Mouse (Mus musculus) left cerebral cortex, postnatal 4 days (tissue): ENCODE data around the gene Rnf2. TPM values are rescaled to one million over a fixed set of nuclear protein-coding genes. Genes with fewer than 3 reads are reported as not detected.

Source experiments
- DNase-seq: peaks from one replicate; pipeline ENCODE4 v3.0.0-alpha.2; 2022
- intact Hi-C: fragments of 180-260 bp; cut with DNase I; formaldehyde crosslinking; loops from one replicate; pipeline ENCODE4 v1.15.1; 2025
- total RNA-seq, 2 experiments: library from RNA; stranded (reverse); gene quantifications; 2 replicates each; pipeline ENCODE4 v1.2.3; 2021

Gene Rnf2
- 10 to 100 TPM; 62.9 to 79.5 TPM for total RNA-seq

GRCm38 (mm10) chr1:151500531-151501361, at the start of gene Rnf2:
Gene Rnf2 (minus strand): TSS chr1:151500955.
- intact Hi-C loops, result no loop called here
- DNase-seq, result peak; percentile 96

DNA sequence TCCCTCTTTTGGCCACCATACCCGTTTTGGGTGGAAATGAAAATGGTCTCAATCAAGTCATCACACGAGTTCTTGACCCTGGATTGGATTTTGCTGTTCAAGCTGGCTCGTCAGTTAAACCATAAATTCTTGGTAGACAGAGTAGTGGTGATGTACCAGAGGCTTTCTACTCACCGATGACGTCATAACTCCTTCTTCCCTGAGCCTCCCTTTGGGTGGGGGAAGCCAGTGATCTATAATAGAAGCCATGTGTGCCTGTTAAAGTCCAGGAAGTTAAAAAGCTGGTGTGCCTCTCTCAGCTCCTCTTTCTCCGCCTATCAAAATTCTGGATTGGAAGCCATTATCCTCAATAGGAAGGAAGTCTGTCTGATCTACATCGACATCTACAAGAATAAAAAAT, 49.0 kb upstream of the Rnf2 start:
- intact Hi-C loops, result no loop called here
- no peak for DNase-seq

- no peak for DNase-seq
- intact Hi-C loops, result no loop called here
These were observed 48.3 kb upstream of the Rnf2 start for GRCm38 (mm10) chr1:151548896-151549610.

DNA sequence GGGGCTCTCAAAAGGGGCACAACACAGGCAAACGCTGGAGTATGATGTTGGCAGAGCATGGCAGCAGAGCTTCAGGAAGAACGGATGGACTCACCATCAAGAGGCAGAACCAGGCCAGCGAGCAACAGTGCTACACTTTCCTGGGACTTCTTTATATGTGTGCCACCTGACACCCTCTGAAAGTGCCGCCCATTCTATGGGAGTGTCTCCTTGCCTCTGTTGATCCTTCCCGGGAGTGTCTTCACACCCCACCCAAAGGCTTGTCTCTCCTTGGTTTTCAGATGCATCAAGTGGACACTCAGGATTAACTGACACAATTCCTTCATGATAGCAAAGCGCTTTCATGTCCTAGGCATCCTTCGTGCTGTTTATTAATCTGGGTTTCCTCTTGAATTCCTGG, 44.8 kb upstream of the Rnf2 start:
- DNase-seq, result no peak
- intact Hi-C loops, result no loop called here

GRCm38 (mm10) chr1:151544581-151544980, 43.8 kb upstream of the Rnf2 start:
- intact Hi-C loops, result no loop called here

DNA sequence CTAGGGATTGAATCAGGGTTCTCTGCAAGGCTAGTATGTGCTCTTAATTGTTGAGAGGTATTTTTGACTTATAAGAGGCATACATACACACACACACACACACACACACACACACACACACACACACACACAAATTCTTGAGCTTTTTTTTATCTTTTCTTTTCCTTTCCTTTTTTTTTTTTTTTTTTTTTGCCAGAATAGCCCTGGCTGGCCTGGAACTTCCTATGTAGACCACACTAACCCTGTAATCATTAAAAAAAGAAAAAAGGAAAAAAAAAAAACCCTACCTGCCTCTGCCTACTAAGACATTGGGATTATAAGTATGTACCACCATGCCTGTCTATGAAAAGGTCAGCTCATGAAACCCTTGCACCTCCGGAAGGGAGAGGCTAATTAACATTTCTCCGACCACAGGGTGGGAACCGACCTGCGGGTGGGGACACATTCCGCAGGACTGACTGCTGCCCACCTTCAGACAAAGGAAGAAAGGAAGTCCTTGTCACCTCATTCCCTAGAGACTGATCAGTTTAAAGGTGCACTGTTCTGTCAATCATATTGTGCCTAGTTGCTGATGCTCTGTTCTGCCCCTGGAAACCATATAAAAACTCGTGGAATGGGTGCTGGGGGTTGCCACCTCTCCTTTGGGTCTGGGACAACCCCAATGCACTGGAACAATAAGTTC, 43.2 kb upstream of the Rnf2 start:
- DNase-seq, result no peak
- intact Hi-C loops, result no loop called here

More at GRCm38 (mm10) chr1:151544581-151544980, 43.8 kb upstream of the Rnf2 start:
- DNase-seq, result no peak

GRCm38 (mm10) chr1:151526701-151527100, 25.9 kb upstream of the Rnf2 start:
- intact Hi-C loops, result no loop called here
- DNase-seq, result no peak

DNA sequence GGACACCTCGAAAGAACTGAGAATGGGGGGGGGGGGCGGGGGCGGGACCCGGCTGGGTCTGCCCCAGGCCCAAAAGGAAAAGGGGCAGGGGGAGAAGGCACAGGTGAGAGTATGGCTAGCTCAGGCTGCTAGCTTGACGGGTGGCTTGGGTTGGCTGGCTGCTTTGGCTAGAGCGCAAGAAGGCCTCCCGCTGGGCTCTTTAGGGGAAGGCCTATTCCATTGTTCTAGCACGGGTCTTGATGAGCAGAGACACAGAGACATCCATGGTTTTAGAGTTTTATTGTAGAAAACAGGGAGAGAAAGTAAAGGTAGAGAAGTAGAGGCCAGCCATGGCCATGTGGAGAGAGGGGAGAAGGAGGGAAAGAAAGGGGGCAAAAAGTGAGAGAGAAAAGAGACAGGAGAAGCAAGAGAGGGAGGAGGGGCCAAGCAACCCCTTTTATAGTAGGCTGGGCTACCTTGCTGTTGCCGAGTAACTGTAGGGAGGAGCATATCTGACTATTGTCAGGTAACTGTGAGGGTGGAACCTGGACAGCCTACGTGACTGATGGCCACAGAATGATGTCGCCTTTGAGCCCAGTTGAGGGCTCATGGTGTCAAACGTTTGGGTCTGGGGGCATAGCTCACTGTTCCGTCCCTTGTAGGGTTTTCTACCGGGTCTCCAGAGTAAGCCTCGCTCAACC, 17.0 kb upstream of the Rnf2 start:
- intact Hi-C loops, result no loop called here
- DNase-seq, result no peak

GRCm38 (mm10) chr1:151516871-151517270, 16.1 kb upstream of the Rnf2 start:
- intact Hi-C loops, result no loop called here
- no peak for DNase-seq

DNA sequence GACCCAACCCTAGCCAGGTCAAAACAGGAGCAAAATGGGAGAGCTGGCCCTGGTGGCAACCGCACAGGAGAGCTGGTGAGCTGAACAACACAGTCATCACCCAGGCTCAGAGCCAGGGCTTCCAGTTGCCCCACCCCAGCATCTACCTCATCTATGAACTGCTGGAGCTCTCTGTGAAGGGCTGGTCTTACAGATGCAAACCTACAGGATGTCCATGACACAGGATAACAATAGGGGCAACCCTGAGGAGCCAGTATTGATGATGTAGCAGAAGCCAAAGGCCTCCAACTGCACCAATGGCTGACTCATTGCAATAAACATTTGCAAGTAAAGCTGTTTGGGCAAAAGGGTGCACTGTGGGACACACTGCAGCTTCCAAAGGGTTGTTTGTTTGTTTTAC, 15.0 kb upstream of the Rnf2 start:
- DNase-seq, result no peak
- intact Hi-C loops, result no loop called here

DNA sequence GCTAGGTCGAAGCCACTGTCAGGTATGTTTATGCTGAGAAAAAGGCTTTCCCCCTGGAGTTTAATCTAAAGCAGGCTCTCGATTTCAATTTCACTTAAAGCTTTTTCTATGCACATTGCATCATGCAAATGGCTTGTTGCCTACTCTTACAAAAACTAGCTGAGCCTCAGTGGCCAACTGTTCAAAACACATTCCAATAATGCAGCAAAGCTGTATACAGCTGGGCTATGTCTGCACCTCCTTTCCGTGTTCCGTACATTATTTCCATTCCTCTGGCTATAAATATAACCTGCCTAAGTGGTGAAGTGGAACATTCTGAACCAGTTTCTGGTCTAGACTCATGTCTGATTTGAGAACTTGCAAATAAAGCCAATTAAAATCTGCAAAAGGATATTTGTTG, 13.4 kb upstream of the Rnf2 start:
- intact Hi-C loops, result no loop called here
- DNase-seq, result no peak

- intact Hi-C loops, result no loop called here
- DNase-seq, result no peak
These were observed 10.1 kb upstream of the Rnf2 start for GRCm38 (mm10) chr1:151510811-151511210.

DNA sequence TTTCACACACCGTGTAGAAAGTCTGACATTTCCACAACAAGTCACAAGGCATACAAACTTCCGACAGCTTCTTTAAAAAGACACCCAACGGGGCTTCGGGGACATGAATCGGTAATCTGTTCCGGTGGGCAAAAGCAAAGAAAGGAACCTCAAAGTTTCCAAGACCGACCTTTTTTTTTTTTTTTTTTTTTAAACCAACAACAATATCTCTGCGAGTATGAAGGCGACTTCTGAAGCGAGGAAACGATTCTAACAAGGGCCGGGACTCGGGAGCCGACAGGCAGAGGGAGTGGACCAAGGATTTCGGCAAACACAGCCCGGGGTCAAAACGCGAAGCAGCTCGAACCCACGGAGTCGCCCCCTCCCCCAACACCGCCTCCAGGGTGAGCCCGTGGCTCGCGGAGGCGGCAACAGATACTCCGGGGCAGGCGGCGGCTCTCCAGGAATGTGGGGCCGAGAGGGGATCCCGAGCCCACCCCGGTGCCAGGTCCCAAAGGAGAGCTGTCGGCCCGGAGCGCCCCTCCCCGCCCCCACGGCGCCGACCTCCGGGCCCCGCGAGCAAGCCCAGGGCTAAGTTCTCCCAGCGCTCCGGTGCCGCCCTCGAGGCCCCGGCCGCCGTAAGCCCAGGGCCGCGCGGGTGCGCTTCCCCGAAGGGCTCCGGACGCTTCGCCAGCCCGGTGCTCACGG, 797 bp downstream of the Rnf2 start:
- peak; percentile 58 for DNase-seq

DNA sequence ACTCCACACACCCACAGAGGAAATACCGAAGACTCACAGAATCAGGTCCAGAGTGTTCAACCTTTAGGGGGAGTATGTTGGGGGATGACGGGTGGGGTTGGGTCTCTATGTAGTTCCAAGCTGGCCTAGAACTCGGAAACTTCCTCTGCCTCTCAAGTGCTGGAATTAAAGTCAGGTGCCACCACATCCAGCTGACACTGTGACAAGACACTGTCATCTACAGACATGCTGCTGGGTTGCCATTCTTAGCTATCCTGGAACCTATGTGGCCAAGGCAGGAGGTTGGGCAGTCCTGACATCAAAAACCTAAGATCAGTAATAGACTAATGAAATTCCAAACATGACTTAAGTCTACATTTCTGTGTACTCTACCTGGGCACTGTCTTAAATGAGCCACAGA, 2.4 kb downstream of the Rnf2 start:
- intact Hi-C loops, result no loop called here
- no peak for DNase-seq

More for the DNA sequence above, 797 bp downstream of the Rnf2 start:
- intact Hi-C loops, result no loop called here

DNA sequence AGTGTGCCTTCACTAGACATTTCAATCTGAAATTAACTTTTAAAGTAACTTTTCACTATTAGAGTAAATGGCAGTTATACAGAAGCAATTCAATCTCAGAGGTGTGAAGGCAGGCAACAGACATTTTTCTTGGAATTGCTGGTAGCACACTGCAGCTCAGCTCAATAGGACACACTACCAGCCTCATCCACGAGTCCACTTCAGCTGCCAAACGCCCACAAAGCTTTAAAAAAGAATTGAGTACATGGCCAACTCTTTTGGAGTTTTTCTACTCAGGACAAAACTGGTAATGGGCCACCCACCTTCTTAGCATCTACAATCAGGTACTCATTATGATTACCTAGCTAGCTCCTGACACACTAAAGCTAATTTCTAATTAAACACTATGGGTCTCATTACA, 2.8 kb downstream of the Rnf2 start:
- intact Hi-C loops, result no loop called here
- DNase-seq, result no peak

DNA sequence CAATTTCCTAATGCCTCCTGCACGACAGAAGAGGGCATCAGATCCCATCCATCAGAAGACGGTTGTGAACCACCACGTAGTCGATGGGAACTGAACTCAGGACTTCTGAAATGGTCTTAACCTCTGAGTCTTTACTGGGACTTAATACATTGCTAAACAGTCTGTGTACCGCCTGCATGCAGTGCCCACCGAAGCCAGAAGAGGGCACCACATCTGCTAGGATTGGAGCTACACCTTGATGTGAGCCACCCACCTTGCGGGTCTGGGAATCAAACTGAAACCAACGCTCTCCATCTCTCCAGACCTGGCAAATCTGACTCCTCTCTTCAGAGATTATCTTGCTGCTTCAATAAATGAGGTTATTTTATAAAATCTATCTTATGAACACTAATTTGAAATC, 3.7 kb downstream of the Rnf2 start:
- intact Hi-C loops, result no loop called here

GRCm38 (mm10) chr1:151495635-151496285, 5.0 kb downstream of the Rnf2 start:
- DNase-seq, result no peak
- intact Hi-C loops, result no loop called here

More for the DNA sequence above, 3.7 kb downstream of the Rnf2 start:
- peak; percentile 48 for DNase-seq

GRCm38 (mm10) chr1:151494711-151495110, 6.0 kb downstream of the Rnf2 start:
- no peak for DNase-seq

DNA sequence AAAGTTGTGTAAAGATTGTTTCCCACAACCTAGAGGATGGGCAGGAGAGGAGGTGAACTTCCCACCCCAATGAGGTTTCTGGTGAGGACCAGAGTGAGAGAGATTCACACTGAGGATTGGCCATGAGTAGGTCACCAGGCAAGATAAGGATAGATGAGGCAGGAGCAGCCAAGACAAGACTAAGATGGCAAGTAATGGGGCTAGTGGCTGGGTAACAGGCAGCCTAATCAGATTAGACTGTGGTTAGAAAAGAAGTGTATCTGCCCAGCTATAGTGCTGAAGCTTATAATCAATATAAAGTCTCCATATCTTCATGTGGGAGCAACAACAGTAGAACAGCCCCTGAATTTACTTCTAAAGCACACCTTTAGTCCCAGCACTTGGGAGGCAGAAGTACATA, 6.9 kb downstream of the Rnf2 start:
- no peak for DNase-seq
- intact Hi-C loops, result no loop called here

More at GRCm38 (mm10) chr1:151494711-151495110, 6.0 kb downstream of the Rnf2 start:
- intact Hi-C loops, result no loop called here

GRCm38 (mm10) chr1:151492419-151492818, 8.3 kb downstream of the Rnf2 start:
- intact Hi-C loops, result no loop called here
- no peak for DNase-seq
